Mouse (Mus musculus): Measurements from ENCODE around the gene Catsper1.

GRCm38 (mm10) chr19:5367455-5367854 lies 31.9 kb downstream of the Catsper1 start:
- TF ChIP-seq CTCF (IDR thresholded peaks at IDR 0.05; ENCODE audit: borderline replicate concordance, insufficient read depth, low read depth, low read length) = no peak
- TF ChIP-seq POLR2A (IDR thresholded peaks at IDR 0.05; ENCODE audit: borderline replicate concordance, insufficient read depth, low read length) = no peak

Measured in cerebellum, adult 2 months (tissue).